Mouse (Mus musculus) gastrocnemius, adult 2 months (tissue): ENCODE measurements around the gene Ensa. TPM values are rescaled to one million over a fixed set of nuclear protein-coding genes. Genes with fewer than 3 reads are reported as not detected.
"Not testable (repeated sequence)": the region's sequence is repeated elsewhere in the genome, so short reads cannot be mapped to it uniquely, and the experiment has no call there.

Experiments
- DNase-seq: peaks from one replicate; pipeline ENCODE4 v3.0.0; 2022
- H3K27ac ChIP-seq: fragments of 200-600 bp; 2 replicates; pipeline ENCODE4 v1.8.1; 2022; ENCODE audit warnings: mild to moderate bottlenecking
- H3K4me3 ChIP-seq: fragments of 200-600 bp; 2 replicates; pipeline ENCODE4 v1.8.1; 2022; ENCODE audit warnings: mild to moderate bottlenecking, moderate library complexity
- CTCF ChIP-seq: fragments of 200-600 bp; IDR thresholded peaks from 2 replicates; pipeline ENCODE4 v1.8.1; 2022; ENCODE audit warnings: antibody characterized with exemption, mild to moderate bottlenecking, moderate library complexity
- intact Hi-C: fragments of 180-260 bp; cut with DNase I; formaldehyde crosslinking; loops from one replicate; pipeline ENCODE4 v1.15.1; 2025
- total RNA-seq, 2 experiments: library from RNA; stranded (reverse); gene quantifications; 2 replicates each; pipeline ENCODE4 v1.2.3; 2021

Ensa gene
- total RNA-seq, 2 experiments from 2014 or later: 97.2 to 102 TPM

DNA sequence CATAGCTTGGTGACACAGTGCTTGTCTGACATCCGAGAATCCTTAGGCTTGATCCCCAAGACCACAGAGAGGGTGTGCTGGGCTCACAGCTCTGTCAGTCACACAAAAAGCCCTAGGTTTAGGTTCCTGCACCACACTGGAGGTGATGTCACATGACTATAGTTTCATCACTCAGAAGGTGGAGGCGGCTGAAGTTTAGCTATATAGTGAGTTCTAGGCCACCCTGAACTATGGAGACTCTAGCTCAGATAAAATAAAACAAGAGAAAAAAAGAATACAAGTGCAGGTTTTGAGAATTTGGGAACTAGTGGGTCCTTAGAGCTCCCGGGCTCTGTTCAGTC lies 26.2 kb downstream of the Ensa start:
- intact Hi-C loops: no loop called here
- no peak for DNase-seq
- no peak for TF ChIP-seq CTCF
- Histone ChIP-seq H3K4me3 (peak overlapping the region; percentile 34), H3K27ac (peak overlapping the region; percentile 88)

DNA sequence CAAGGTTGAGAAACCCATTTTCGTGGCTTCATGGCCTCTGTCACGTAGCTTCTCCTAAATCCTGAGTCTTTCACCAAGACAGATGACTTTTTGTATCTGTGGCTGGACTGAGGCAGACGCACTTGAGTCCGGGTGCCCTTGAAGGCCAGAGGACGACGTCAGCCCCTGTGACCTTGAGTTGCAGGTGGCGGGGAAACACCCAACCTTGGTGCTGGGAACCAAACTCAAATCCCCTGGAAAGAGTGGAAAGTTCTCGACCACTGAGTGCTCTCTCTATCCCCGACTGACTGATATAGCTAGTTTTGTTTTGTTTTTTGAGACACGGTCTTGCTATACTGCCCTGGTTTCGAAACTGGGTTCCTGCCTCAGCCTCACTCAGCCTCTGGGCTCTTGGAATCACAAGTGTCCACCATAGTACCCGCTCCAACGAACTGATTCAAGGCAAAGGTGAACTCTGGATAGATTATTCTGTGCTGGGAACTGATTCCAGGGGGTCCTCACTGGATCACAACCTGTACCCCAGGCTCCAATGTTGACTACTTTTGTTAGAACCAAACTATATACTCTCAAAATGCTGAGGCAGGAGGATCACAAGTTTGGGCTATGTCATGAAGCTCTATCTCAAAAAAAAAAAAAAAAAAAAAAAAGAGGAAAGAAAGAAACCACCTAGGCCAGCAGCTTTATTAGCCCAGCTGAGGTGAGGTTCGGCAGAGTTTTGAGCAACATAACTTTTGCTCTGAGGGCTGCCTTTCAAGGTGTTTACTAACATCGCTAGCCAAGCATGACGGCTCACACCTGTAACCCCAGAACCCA lies 26.8 kb downstream of the Ensa start:
- intact Hi-C loops: no loop called here
- no peak for TF ChIP-seq CTCF
- Histone ChIP-seq H3K27ac (peak overlapping the region; percentile 88), H3K4me3 (no peak overlapping the region)
- no peak for DNase-seq

DNA sequence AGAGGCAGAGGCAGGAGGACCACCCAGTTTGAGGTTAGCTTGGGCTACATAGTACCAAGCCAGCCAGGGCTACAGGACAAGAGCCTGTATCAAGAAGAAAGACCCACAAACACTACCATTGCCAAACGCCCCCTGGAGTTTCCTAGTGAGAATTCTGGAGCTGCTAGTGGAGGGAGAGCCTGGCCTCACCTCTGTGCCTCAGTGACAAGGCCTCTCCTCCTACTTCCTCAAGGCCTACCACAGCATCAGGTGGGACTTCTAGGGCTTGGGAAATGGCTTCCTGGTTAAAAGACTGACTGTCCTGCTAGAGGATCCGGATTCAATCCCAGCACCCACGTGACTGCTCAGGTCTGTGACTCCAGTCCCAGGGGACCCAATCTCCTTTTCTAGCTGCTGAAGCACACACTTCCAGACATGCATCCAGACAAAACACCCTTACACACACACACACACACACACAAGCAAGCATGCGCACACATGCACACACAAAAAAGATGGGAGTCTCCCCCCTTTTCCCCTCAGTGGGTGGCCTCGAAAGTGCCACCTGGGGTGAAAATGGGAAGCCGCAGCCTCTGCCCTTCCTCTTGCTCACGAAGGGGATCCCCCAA lies 27.5 kb downstream of the Ensa start:
- no peak for TF ChIP-seq CTCF
- intact Hi-C loops: no loop called here
- H3K27ac ChIP-seq: peak overlapping the region; percentile 88
- no peak overlapping the region for H3K4me3 ChIP-seq
- DNase-seq: no peak

DNA sequence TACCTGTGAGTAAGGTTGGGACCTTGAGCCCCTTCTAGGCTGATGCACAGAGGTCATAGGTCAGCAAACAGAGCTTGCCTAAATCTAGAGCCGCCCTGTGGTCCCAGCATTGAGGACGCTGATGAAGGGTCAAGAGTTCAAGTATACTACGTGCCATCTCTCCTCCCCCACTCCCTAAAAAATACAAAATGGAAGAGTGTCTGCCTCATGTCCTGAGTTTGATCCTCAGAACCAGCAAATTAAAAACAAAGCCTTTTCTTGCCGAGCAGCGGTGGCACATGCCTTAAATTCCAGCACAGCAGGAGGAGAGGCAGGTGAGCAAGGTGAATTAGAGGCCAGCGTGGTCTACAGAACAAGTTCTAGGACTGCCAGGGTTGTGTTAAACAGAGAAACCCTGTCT lies 28.1 kb downstream of the Ensa start:
- TF ChIP-seq CTCF: no peak
- intact Hi-C loops: no loop called here
- Histone ChIP-seq H3K4me3 (no peak overlapping the region), H3K27ac (peak overlapping the region; percentile 88)
- no peak for DNase-seq

DNA sequence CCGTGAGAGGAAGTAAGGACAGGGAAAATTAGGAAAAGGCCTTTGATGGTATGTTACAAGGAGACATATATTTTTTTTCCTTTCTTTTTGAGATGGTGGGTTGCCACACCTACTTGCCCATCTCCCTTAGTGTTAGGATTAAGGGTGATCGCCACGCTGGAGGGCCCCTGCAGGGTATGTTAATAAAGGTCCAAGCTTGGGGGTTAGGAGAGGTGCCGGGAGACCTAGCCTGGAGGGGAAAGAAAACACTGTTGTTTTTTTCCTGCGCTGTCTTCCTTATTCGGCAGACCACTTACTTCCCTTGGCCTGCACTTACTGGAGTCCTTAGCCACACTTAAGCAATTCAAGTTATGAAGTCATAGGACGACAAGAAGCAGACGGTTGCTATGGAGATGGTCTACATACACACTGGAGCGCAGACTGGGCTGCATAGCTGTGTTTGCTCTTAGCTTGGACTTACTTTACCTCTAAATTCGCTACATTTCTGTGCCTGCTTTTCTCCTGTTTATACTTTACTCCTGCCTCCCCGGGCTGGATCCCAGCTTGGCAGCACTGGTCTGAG lies 28.8 kb downstream of the Ensa start:
- intact Hi-C loops: no loop called here
- Histone ChIP-seq H3K4me3 (no peak overlapping the region; the same call in 1 of the 2 replicates), H3K27ac (peak overlapping the region; percentile 88)
- no peak for TF ChIP-seq CTCF
- DNase-seq: no peak

DNA sequence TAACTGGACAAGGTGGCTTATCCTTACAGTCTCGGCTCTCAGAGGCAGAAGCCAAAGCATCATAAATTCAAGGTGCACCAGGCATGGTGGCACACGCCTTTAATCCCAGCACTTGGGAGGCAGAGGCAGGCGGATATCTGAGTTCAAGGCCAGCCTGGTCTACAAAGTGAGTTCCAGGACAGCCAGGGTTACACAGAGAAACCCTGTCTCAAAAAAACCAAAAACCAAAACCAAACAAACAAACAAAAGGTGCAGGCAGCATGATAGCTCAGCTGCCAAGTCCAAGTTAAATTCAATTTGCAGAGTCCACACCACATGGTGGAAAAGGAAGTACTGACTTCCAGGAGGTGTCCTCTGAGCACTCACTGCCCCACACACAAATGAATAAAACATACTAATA lies 29.6 kb downstream of the Ensa start:
- peak overlapping the region; percentile 88 for H3K27ac ChIP-seq
- H3K4me3 ChIP-seq, intact Hi-C loops: not testable (repeated sequence)
- peak; percentile 12 for DNase-seq

DNA sequence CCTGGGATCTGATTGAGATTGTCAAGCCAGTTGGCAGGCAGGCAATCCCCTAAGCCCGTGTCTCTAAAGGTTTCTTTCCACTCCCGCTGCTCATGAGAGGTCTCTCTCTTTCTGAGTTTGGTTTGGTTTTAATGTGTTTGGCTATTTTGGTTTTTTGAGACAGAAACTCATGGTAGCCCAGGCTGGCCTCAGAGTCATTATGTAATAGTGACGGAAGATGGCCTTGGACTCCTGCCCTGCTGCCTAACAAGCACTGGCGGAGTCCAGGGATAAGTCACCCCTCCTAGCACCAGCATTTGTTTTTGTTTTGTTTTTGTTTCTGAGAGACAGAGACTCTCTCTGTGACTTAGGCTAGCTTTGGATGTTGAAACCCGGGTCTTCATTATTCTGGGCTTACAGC lies 30.6 kb downstream of the Ensa start:
- Histone ChIP-seq H3K27ac (peak overlapping the region; percentile 88), H3K4me3 (no peak overlapping the region)
- intact Hi-C loops: no loop called here
- no peak for TF ChIP-seq CTCF
- DNase-seq: peak; percentile 58

DNA sequence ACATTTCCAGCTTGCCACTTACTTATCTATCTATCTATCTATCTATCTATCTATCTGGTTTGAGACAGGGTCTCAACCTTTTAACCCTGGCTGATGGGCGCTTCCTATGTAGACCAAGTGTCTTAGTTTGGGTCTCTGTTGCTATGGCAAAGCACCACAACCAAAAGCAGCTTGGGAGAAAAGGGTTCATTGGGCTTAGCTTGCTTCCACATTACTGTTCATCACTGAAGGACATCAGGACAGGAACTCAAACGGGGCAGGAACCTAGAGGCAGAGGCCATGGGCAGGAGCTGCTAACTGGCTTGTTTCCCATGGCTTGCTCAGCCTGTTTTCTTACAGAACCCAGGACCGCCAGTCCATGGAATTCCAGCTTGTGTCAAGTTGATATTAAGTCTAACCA lies 32.3 kb downstream of the Ensa start:
- peak overlapping the region; percentile 100 for H3K27ac ChIP-seq

DNA sequence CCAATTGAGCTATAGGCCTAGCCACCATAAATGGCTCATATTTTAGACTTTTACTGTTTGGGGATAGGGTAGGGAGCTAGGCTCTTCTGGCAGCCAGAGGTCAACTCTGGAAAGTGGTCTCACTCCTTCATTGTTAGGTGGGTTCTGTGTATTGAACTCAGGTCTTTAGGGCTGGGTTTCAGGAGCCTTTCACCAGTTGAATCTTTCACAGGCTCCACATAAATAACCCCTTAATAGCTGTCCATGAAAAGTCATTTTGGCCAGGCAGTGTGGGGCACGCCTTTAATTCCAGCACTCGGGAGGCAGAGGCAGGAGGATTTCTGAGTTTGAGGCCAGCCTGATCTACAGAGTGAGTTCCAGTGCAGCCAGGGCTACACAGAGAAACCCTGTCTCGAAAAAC lies 32.9 kb downstream of the Ensa start:
- DNase-seq: no peak
- intact Hi-C loops: no loop called here
- TF ChIP-seq CTCF: no peak
- peak overlapping the region; percentile 97 for H3K4me3 ChIP-seq
- peak overlapping the region; percentile 100 for H3K27ac ChIP-seq

More for the DNA sequence above, 32.3 kb downstream of the Ensa start:
- intact Hi-C loops: no loop called here
- TF ChIP-seq CTCF: no peak
- DNase-seq: no peak
- no peak overlapping the region for H3K4me3 ChIP-seq

DNA sequence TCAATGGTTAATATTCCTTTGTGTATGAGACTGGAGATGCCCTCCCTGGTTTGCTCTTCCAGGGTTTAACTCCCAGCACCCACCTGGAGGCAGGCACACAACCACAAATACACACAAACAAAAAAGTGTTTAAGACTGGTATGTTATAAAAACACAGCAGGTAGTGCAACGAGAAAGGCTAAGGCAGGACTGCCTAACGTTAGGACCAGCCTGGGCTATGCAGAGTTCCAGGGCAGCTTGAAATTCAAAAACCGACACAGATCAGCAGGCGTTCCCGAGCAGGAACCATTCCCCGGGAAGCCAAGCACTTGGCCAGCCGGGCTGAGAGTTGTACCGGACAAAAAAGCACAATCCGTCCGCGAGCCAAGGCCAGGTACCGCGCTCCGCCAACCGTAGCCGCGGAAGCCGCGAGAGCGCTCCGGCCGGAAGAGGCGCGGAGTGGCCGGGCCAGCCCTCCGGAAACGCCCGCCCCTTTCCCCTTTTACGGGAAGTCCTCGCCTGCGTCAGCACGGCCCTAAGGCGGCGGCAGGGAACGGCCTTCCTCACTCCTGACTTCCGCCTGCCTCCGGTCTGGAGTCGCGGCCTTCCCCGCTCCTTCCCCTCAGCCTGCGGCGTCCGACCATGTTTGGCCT lies 33.6 kb downstream of the Ensa start, which contains the start of gene Mcl1:
Mcl1 (plus strand) TSS at position 553 of the 632 bp plus-strand sequence.
- DNase-seq: peak; percentile 98
- Histone ChIP-seq H3K4me3 (peak within 1 kb of the TSS; percentile 97), H3K27ac (peak within 1 kb of the TSS; percentile 100)
- TF ChIP-seq CTCF: no peak
- intact Hi-C loops: no loop called here

DNA sequence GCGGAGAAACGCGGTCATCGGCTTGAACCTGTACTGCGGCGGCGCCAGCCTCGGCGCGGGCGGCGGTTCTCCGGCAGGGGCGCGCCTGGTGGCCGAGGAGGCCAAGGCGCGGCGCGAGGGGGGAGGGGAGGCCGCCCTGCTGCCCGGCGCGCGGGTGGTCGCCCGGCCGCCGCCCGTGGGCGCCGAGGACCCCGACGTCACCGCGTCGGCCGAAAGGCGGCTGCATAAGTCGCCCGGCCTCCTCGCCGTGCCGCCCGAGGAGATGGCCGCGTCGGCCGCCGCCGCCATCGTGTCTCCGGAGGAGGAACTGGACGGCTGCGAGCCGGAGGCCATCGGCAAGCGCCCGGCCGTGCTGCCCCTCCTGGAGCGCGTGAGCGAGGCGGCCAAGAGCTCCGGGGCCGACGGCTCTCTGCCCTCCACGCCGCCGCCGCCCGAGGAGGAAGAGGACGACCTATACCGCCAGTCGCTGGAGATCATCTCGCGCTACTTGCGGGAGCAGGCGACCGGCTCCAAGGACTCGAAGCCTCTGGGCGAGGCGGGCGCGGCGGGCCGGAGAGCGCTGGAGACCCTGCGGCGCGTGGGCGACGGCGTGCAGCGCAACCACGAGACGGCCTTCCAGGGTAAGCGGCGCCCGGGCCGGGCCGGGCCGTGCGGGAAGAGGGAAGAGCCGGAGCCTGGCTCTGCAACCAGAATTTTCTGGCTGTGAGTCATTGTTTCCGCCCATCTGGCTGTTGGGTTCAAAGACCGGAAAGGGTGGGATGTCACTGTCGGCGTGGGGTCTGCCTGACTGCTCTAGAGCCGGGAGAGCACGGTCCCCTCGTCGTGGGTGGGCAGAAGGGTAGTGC lies 34.3 kb downstream of the Ensa start:
- intact Hi-C loops: loop anchor here (1.0 kb wide), 1 partner anchor 17 kb away; no protein-coding TSS in a partner anchor
- peak; percentile 85 for DNase-seq
- no peak; the same call in 1 of the 2 replicates for TF ChIP-seq CTCF
- H3K4me3 ChIP-seq: peak overlapping the region; percentile 97
- H3K27ac ChIP-seq: peak overlapping the region; percentile 100

DNA sequence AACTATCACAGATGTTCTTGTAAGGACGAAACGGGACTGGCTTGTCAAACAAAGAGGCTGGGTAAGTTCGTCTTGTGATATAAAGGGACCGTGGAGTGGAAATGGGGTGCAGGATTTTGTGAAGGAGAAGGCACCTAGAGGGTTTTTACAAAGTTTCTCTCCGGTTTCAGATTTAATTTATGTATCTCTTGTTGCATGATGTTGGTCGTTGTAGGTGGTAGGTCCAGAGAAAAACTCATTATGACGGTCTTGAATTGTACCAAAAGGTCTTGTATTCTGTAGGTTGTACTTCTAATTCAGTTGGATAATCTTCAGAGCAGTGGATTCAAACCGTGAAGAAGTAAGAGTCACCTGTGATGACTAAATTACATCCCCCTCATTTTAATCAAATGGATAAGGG lies 35.2 kb downstream of the Ensa start:
- TF ChIP-seq CTCF: no peak
- no peak for DNase-seq
- peak overlapping the region; percentile 97 for H3K4me3 ChIP-seq
- intact Hi-C loops: loop anchor here (1.0 kb wide), 1 partner anchor 16 kb away; no protein-coding TSS in a partner anchor
- peak overlapping the region; percentile 100 for H3K27ac ChIP-seq
